ENCODE assay signal across 8 mouse cellular contexts in the genomic region with DNA sequence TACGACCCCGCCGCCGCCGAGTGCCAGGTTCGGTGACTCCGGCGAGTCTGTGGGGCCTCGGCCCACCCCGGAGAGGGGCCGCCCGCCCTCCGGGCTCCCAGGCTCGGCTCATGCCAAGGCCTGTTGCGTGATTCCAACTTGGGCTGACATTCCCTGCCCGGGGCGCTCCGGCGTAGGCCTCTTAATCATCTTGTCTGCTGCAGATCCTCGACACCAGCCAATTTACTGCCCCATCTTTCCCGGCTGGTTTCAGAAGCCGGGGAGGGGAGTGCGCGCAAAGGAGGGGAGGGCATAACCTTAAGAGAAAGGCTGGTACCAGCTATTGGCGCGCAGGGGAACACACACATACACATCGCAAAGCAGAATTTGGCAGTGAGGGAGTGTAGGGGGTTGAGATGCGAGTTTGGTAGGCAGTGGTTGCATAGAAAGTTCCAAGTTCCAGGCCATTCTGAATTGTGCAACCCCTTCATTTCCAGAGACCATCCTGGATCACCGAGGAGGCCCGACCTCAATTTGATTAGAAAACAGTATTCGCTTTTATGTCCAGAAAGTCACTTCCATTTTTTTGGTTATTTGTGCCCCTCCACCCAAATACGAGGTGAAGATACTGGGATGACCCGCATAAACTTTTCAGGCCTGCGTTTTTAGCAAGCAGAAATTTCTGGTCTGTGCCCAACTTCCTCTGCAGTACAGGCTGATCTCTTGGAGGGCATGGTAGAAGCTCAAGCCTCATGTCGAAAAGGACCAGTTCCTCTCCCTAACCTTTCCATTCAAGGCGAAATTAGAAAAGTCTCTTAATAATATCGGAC. TPM values are rescaled to one million over a fixed set of nuclear protein-coding genes. Genes with fewer than 3 reads are reported as not detected.
DNase-seq lines count a peak whose midpoint lies in the region; ATAC-seq and TF ChIP-seq lines count a peak whose summit lies in the region.

No protein-coding gene starts in this region.

- H3K4me2 ChIP-seq in heart, embryonic 15.5 days: peak overlapping the region; percentile 42
- H3K4me2 ChIP-seq in midbrain, embryonic 15.5 days: peak overlapping the region; percentile 32

- H3K27me3 ChIP-seq in heart, embryonic 10.5 days (ENCODE audit: insufficient read depth, poor library complexity, severe bottlenecking): peaks cover 98% of the 10 kb centered on the region
- peaks cover 93% of the 10 kb centered on the region for H3K27me3 ChIP-seq in heart, embryonic 15.5 days
- peaks cover 73% of the 10 kb centered on the region for H3K27me3 ChIP-seq in midbrain, embryonic 15.5 days (replicated peaks)

- WGBS in heart, embryonic 10.5 days: 2% methylated on average over 37 of the region's 37 CpGs
- 5% methylated on average over 37 of the region's 37 CpGs for WGBS in heart, embryonic 15.5 days
- WGBS in midbrain, embryonic 15.5 days: 2% methylated on average over 37 of the region's 37 CpGs

- DNase-seq in heart, embryonic 10.5 days (ENCODE audit: low spot score): no peak
- no peak for DNase-seq in heart, adult 8-10 months (ENCODE audit: low spot score)
- peak; percentile 85 for DNase-seq in NIH3T3 (ENCODE audit: low read depth)
- DNase-seq in left cerebral cortex, adult 18-20 months (ENCODE audit: low spot score in 2 of 2): no peak
- no peak for DNase-seq in layer of hippocampus, postnatal 10 days (ENCODE audit: low spot score in 2 of 2)
- DNase-seq in layer of hippocampus, adult 2 months (ENCODE audit: low spot score in 2 of 2): no peak

- peaks cover 59% of the 10 kb centered on the region for H3K4me1 ChIP-seq in heart, embryonic 10.5 days
- peaks cover 51% of the 10 kb centered on the region for H3K4me1 ChIP-seq in heart, embryonic 15.5 days (replicated peaks)
- H3K4me1 ChIP-seq in midbrain, embryonic 15.5 days: peaks cover 33% of the 10 kb centered on the region

- no peak for TF ChIP-seq CTCF in layer of hippocampus, adult 2 months (conservative IDR thresholded peaks at IDR 0.05)

- no peaks in the 10 kb centered on the region for H3K36me3 ChIP-seq in heart, embryonic 10.5 days
- H3K36me3 ChIP-seq in heart, embryonic 15.5 days: no peaks in the 10 kb centered on the region
- no peaks in the 10 kb centered on the region for H3K36me3 ChIP-seq in midbrain, embryonic 15.5 days (replicated peaks)

- ATAC-seq in heart, embryonic 15.5 days (replicated peaks; ENCODE audit: insufficient number of reproducible peaks, insufficient read depth, low FRiP score, low read depth): no peak
- no peak for ATAC-seq in midbrain, embryonic 15.5 days (replicated peaks)

- peak overlapping the region; percentile 45 for H3K4me3 ChIP-seq in heart, embryonic 10.5 days
- peak overlapping the region; percentile 28 for H3K4me3 ChIP-seq in heart, embryonic 15.5 days
- H3K4me3 ChIP-seq in midbrain, embryonic 15.5 days: peak overlapping the region; percentile 10
- no peak overlapping the region for H3K4me3 ChIP-seq in layer of hippocampus, adult 2 months

- peak overlapping the region; percentile 69 for H3K27ac ChIP-seq in heart, embryonic 10.5 days
- H3K27ac ChIP-seq in heart, embryonic 15.5 days: no peak overlapping the region
- peak overlapping the region; percentile 43 for H3K27ac ChIP-seq in midbrain, embryonic 15.5 days
- H3K27ac ChIP-seq in layer of hippocampus, adult 2 months: no peak overlapping the region

- H3K9me3 ChIP-seq in heart, embryonic 10.5 days: no peaks in the 10 kb centered on the region
- no peaks in the 10 kb centered on the region for H3K9me3 ChIP-seq in heart, embryonic 15.5 days (replicated peaks)
- no peaks in the 10 kb centered on the region for H3K9me3 ChIP-seq in midbrain, embryonic 15.5 days

- no peak overlapping the region for H3K9ac ChIP-seq in heart, embryonic 15.5 days
- no peak overlapping the region for H3K9ac ChIP-seq in midbrain, embryonic 15.5 days

RNA-seq across cellular contexts. Expression of gene Dlx2, which starts 4.9 kb away (rescaled TPM):
- 3.0 and 3.9 TPM in 2 replicates for polyA plus RNA-seq in heart, embryonic 10.5 days (2016; fragmentation: Nextera tagmentation; extraction: Ambion mirVana)
- total RNA-seq in heart, adult 8-10 months (2022): not detected
- polyA plus RNA-seq in heart, embryonic 15.5 days (2015; fragmentation: Nextera tagmentation; extraction: Ambion mirVana): 0.11 and 0.16 TPM in 2 replicates
- polyA plus RNA-seq in midbrain, embryonic 15.5 days (2015; fragmentation: Nextera tagmentation; extraction: Ambion mirVana): 8.0 and 10.7 TPM in 2 replicates
- total RNA-seq in left cerebral cortex, adult 18-20 months (2021): 1 to 10 TPM; 4.7 to 6.7 TPM
- total RNA-seq in layer of hippocampus, postnatal 10 days (2021): 1 to 10 TPM; 7.7 to 8.6 TPM
- total RNA-seq in layer of hippocampus, adult 2 months (2021): 1 to 10 TPM; 4.5 to 4.8 TPM

RNA-seq across cellular contexts. Expression of gene Dlx1, which starts 13.7 kb away (rescaled TPM):
- polyA plus RNA-seq in heart, embryonic 10.5 days (2016; fragmentation: Nextera tagmentation; extraction: Ambion mirVana): 3.5 and 4.3 TPM in 2 replicates
- total RNA-seq in heart, adult 8-10 months (2022): under 1 TPM; 0.20 to 0.78 (median 0.56) TPM
- polyA plus RNA-seq in heart, embryonic 15.5 days (2015; fragmentation: Nextera tagmentation; extraction: Ambion mirVana): 0.13 and 0.58 TPM in 2 replicates
- 44.3 and 55.9 TPM in 2 replicates for polyA plus RNA-seq in midbrain, embryonic 15.5 days (2015; fragmentation: Nextera tagmentation; extraction: Ambion mirVana)
- total RNA-seq in left cerebral cortex, adult 18-20 months (2021): 10 to 100 TPM; 18.5 to 20.4 TPM
- 10 to 100 TPM; 25.5 to 29.3 TPM for total RNA-seq in layer of hippocampus, postnatal 10 days (2021)
- 10 to 100 TPM; 15.4 to 17.5 TPM for total RNA-seq in layer of hippocampus, adult 2 months (2021)

Comparison
In these comparisons a context has a peak if more than half of its experiments do, and no peak if none do; other contexts are left out.
1. H3K27ac ChIP-seq: peak in heart, embryonic 10.5 days (single experiment) and midbrain, embryonic 15.5 days (single experiment); none in heart, embryonic 15.5 days (single experiment) and layer of hippocampus, adult 2 months (single experiment).
2. RNA of gene Dlx2, which starts 4.9 kb away (total RNA-seq): 7.7 to 8.6 TPM in layer of hippocampus, postnatal 10 days, 4.7 to 6.7 TPM in left cerebral cortex, adult 18-20 months and 4.5 to 4.8 TPM in layer of hippocampus, adult 2 months; not detected in heart, adult 8-10 months; every median in the first group is over 4 times any median in the second.
3. RNA of gene Dlx1, which starts 13.7 kb away (total RNA-seq): 25.5 to 29.3 TPM in layer of hippocampus, postnatal 10 days, 18.5 to 20.4 TPM in left cerebral cortex, adult 18-20 months and 15.4 to 17.5 TPM in layer of hippocampus, adult 2 months; 0.20 to 0.78 TPM in heart, adult 8-10 months; every median in the first group is over 4 times any median in the second.